Mouse (Mus musculus): ENCODE measurements around the gene Fcrlb.
"Not testable (repeated sequence)": the region's sequence is repeated elsewhere in the genome, so short reads cannot be mapped to it uniquely, and the experiment has no call there.

Fcrlb gene

GRCm38 (mm10) chr1:170912891-170913615 is at the start of gene Fcrlb:
TSS of gene Fcrlb (minus strand) at chr1:170912941.
- DNase-seq = no peak

- DNase-seq = no peak
Measured at GRCm38 (mm10) chr1:170962301-170962700, 49.6 kb upstream of the Fcrlb start.

- DNase-seq = no peak
Measured at GRCm38 (mm10) chr1:170961101-170961500, 48.4 kb upstream of the Fcrlb start.

GRCm38 (mm10) chr1:170959791-170960190 is 47.0 kb upstream of the Fcrlb start:
- no peak for DNase-seq

- DNase-seq = no peak
Measured at GRCm38 (mm10) chr1:170958225-170958624, 45.5 kb upstream of the Fcrlb start.

GRCm38 (mm10) chr1:170953192-170953591 is 40.5 kb upstream of the Fcrlb start:
- DNase-seq = no peak

- no peak for DNase-seq
Measured at GRCm38 (mm10) chr1:170950772-170951171, 38.0 kb upstream of the Fcrlb start.

GRCm38 (mm10) chr1:170944908-170945307 is 32.2 kb upstream of the Fcrlb start:
- DNase-seq = not testable (repeated sequence)

GRCm38 (mm10) chr1:170944151-170944550 is 31.4 kb upstream of the Fcrlb start:
- not testable (repeated sequence) for DNase-seq

GRCm38 (mm10) chr1:170939255-170939654 is 26.5 kb upstream of the Fcrlb start:
- no peak for DNase-seq

- no peak for DNase-seq
Measured at GRCm38 (mm10) chr1:170934383-170934782, 21.6 kb upstream of the Fcrlb start.

GRCm38 (mm10) chr1:170933940-170934339 is 21.2 kb upstream of the Fcrlb start:
- no peak for DNase-seq

GRCm38 (mm10) chr1:170933386-170933920 is 20.7 kb upstream of the Fcrlb start:
- DNase-seq = no peak

- DNase-seq = no peak
Measured at GRCm38 (mm10) chr1:170932043-170932442, 19.3 kb upstream of the Fcrlb start.

- DNase-seq = no peak
Measured at GRCm38 (mm10) chr1:170929245-170929644, 16.5 kb upstream of the Fcrlb start.

- no peak for DNase-seq
Measured at GRCm38 (mm10) chr1:170928467-170928866, 15.7 kb upstream of the Fcrlb start.

- DNase-seq = no peak
Measured at GRCm38 (mm10) chr1:170927378-170927777, 14.6 kb upstream of the Fcrlb start, which contains the start of gene Fcrla. TSS of gene Fcrla (minus strand) at chr1:170927583.

- no peak for DNase-seq
Measured at GRCm38 (mm10) chr1:170926941-170927340, 14.2 kb upstream of the Fcrlb start.

GRCm38 (mm10) chr1:170924485-170924884 is 11.7 kb upstream of the Fcrlb start:
- no peak for DNase-seq

- no peak for DNase-seq
Measured at GRCm38 (mm10) chr1:170919308-170919707, 6.6 kb upstream of the Fcrlb start.

- no peak for DNase-seq
Measured at GRCm38 (mm10) chr1:170915657-170916056, 2.9 kb upstream of the Fcrlb start.

GRCm38 (mm10) chr1:170911907-170912660 is 657 bp downstream of the Fcrlb start:
- DNase-seq = no peak

GRCm38 (mm10) chr1:170908341-170908740 is 4.4 kb downstream of the Fcrlb start:
- DNase-seq = peak; percentile 47 to 61
